Mouse (Mus musculus) liver, postnatal 0 days (tissue): Measurements from ENCODE around the gene Gna11.

Experiments
- CTCF ChIP-seq: sonication (generic); IDR thresholded peaks from 2 replicates; pipeline ENCODE4 v1.5.1; 2016; ENCODE audit warnings: antibody characterized with exemption, low read depth
- EP300 ChIP-seq: IDR thresholded peaks from 2 replicates; pipeline ENCODE4 v1.6.1; 2016; ENCODE audit warnings: antibody characterized with exemption, low read depth, mild to moderate bottlenecking

GRCm38 (mm10) chr10:81571501-81571876 lies 26.5 kb upstream of the Gna11 start:
- no peak for TF ChIP-seq CTCF
- TF ChIP-seq EP300, result no peak
